Mouse (Mus musculus) spleen, adult 2 months (tissue): ENCODE data around the gene Efna3.

Experiments
- CTCF ChIP-seq: fragments of 200-500 bp; IDR thresholded peaks from 2 replicates; pipeline ENCODE4 v1.5.1; 2011; ENCODE audit warnings: mild to moderate bottlenecking, inconsistent platforms; ENCODE audit not compliant: insufficient read depth, insufficient read length, insufficient replicate concordance; ENCODE audit errors: extremely low read depth
- POLR2A ChIP-seq: fragments of 200-500 bp; IDR thresholded peaks from 2 replicates; pipeline ENCODE4 v1.6.1; 2011; ENCODE audit warnings: low read depth, low read length, inconsistent platforms

DNA sequence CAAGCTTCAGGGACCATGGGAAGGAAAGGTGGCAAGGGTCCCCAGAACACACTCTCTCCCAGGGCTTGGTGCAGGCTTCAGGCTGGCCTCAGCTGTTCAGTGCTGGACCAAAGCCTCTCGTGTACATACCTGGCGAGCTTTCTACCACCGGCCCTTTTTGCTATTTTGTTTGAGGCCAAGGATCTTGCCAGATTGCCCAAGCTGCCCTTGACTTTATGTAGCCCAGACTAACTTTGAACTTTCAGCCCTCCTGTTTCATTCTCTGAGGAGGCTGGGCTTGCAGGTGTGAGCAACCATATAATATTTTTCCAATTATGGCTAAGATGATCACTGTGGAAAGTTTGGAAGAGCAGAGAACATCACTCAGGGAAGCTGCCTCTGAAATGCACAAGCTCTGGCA, 38.5 kb downstream of the Efna3 start:
- TF ChIP-seq POLR2A (no peak), CTCF (no peak)
